Mouse (Mus musculus): ENCODE results near the gene Klf8.

Klf8 gene

GRCm38 (mm10) chrX:153439573-153439972 is 202.3 kb downstream of the Klf8 start:
- no peak for DNase-seq (ENCODE audit: low spot score in 2 of 2)

GRCm38 (mm10) chrX:153440018-153440417 is 202.8 kb downstream of the Klf8 start:
- DNase-seq (ENCODE audit: low spot score in 2 of 2) = no peak
